Mouse (Mus musculus) layer of hippocampus, postnatal 36 days (tissue): ENCODE measurements at regions not wholly inside any gene's neighbourhood (a gene's known extent, or its start where the extent isn't known, plus 50 kb on each side); places are given as distances from the start of the nearest gene placed in this dataset.
"Not testable (repeated sequence)": the region's sequence is repeated elsewhere in the genome, so short reads cannot be mapped to it uniquely, and the experiment has no call there.

Experiments
- DNase-seq, 2 experiments: peaks; one replicate each; pipeline ENCODE4 v3.0.0; 2022

DNA sequence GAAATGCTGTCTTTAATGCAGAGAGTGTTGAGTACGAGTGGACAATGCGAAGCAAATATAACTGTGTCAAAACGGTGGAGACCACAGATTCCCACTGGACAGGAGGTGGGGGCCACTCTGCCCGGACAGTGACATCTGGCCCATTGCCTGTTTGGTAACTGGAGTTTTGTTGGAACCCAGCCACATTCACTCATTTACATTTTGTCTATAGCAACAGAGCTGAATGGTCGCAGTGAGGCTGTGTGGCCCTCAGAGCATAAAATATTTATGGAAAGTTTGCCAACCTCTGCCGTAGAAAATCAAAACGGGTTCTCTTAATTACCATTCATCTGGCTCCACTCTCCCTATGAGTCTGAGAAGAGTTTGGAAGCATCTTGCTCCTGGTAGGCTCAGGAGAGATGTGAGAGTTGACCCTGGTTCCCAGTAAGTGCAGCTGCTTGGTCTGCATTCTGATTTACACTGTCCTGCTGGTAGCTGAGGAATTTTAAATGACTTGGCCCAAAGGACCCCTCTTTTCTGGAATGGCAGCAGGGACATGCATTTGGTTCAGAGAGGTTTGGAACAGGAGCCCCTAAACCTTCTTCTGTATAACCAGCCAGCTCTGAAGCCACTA lies 187.9 kb upstream of the Pik3r1 start:
- DNase-seq = no peak

- no peak for DNase-seq
Measured at GRCm38 (mm10) chr13:101957782-101958181, 189.8 kb upstream of the Pik3r1 start.

DNA sequence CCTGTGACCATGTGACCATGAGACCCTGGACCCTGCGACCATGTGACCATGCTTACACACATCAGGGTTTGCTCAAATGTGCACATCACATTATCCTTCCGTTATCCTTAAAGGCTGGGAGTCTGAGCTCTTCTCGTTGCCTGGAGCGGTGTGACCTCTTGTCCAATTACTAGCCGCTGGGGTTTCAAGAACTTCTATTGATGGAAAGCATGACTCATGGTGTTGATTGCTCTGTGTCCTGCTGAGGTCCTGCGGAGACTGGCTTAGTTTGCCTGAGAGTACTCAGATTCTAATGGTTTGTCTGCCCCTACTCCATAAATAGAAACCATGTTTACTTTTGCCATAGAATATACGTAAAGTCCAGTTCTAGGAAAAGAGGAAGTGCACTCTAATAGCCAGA lies 197.5 kb upstream of the Pik3r1 start:
- no peak for DNase-seq

DNA sequence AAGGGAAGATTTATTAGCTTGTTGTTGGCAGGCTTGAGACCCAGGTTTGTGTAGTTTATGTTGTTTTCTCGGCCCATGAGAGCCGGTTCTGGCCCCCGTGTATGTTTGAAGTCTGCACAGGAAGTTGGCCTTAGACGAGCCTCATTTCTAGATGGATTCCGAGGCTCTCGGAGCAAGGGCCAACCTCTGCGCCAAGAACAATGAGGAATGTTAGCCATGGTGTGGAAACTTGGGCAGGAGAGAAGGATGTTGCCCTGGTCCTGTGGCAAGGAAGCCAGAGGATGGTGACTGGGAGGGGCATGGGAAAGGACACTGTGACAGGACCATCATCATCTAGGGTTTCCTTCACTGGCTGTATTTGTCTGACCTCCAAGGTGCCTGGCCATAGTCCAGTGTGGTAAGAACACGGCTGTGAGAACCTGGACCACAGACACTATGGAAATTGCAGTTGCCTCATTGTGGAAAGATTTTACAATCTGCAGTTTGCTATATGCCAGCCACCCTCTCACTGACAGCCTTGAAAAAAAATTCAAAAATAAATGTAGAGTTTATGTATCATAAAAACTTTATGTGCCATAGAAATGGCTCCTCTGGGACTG lies 198.9 kb upstream of the Pik3r1 start:
- no peak for DNase-seq

GRCm38 (mm10) chr13:101967466-101967865 lies 199.4 kb upstream of the Pik3r1 start:
- DNase-seq = no peak

- DNase-seq = no peak
Measured at GRCm38 (mm10) chr13:101976766-101977165, 208.7 kb upstream of the Pik3r1 start.

DNA sequence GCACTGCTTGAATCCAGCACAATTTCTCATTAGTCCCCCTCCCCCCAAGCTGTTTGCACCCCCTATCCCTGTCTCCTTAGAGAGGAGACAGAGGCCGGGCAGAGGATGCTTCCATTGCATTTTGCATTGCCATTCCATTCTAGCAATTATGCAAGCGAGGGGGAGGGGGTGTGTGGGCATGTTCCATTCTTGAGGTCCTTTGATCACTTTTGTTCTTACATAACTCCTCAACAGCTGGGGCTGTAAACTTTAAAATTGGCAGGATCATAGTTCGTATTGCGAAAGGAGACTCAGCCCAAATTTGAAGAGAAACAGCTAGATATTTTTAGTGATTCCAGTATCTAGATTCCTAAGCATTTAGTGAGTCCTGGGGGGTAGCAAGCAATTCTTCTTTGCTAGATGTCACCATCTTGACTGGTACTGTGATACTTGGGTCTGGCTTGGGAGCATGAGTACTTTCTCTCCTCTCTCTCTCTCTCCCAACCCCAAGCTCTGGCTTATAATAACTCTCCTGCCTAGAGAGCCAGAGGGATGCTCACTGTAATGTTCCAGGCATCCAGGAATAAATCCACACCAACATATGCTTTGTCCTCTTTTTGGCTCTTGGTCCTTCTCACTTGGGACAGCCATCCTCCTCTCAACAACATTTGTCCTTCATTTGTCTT lies 212.3 kb upstream of the Pik3r1 start:
- DNase-seq = no peak

GRCm38 (mm10) chr13:101988637-101989413 lies 220.8 kb upstream of the Pik3r1 start:
- no peak for DNase-seq

- no peak for DNase-seq
Measured at GRCm38 (mm10) chr13:101991729-101992128, 223.7 kb upstream of the Pik3r1 start.

- no peak for DNase-seq
Measured at GRCm38 (mm10) chr13:101994779-101995178, 226.8 kb upstream of the Pik3r1 start.

DNA sequence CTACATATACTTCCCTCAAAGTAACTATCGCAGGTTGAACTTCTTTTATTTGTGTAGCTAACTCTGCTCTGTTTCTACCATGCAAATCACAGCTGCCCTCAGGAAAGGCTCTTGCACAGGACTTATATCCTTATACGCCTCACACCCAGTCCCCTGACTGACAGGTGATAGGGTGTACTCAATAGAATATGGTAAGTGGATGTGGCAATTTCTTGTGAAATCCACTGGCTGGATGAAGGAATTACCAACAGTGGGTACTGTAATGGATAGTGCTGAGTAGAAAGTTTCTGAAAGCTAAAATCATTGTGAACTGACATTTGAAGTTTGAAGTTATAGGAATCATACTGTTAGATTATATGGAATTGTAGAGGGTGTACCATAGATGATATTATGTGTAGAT lies 227.5 kb upstream of the Pik3r1 start:
- DNase-seq = no peak

DNA sequence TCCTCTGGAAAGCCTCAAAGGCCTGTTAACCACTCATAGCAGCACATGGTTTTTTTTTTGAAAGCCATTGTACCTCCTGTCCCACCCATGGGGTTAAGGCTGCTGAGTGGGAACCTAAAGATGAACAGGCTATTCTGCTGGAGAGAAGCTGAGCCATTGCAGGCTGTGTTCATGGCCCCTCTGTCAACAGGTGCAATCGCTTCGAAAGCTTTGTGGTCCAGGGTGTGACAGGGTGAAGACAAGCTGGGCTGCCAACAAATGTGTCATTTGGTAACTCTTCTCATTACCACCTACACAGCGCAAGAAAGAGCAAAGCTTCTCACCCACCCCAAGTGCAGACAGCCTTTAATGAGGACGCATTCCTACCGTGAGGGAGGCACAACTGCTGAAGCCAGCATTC lies 228.1 kb upstream of the Pik3r1 start:
- DNase-seq = no peak

DNA sequence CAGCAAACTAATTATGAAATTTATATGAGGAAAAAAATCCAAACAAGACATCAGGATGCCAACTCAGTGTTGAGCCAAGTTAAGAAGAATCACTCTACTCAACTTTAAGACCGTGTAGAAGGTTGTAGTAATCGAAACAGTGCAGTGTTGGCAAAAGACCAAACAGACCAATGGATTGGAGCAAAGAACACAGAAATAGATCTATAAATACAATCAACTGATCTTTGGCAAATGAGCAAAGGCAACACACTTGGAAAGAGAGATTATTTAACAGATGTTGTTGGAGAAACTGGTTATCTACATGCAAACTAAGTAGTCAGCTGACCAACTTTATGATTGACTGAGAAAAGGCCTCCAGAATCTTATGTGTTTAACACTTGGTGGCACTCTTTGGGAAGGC lies 229.4 kb upstream of the Pik3r1 start:
- no peak for DNase-seq

DNA sequence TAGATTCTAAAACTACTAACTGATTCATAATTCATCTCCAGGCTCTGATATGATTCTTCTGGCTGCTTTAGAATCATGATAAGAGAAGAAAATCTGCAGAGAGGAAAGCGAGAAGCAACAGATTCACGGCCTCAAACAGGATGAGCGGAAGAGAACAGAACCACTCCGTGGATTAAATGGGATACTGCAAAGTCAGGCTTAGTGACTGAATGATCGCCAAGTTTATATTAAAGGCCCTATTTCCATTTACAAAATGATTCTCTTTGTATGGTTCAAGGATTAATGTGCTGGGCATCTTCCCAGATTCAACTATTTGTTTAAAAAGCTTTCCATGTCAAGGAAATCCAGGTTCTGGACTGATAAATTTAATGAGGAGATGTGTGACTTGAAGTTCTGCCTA lies 238.5 kb upstream of the Pik3r1 start:
- no peak for DNase-seq

- no peak for DNase-seq
Measured at GRCm38 (mm10) chr13:102011965-102012364, 243.9 kb upstream of the Pik3r1 start.

DNA sequence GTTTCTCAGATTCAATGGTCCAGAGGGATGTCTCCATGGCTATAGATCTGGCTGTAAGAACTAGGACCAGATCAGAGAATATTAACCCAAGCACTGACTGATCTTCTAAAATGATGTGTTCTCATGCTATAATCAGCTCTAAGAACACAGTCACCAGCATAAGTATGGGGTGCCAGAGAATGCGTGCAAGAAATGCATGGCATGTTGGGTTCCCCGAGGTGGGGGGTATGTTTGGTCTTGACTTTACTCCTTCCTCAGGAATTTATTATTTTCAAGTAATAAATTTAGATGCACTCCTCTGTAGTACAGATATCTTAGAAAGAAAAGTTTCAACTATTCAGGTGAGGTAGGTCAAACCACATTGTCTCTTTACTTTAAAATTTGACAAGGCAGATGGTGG lies 246.5 kb upstream of the Pik3r1 start:
- DNase-seq = no peak

- no peak for DNase-seq
Measured at GRCm38 (mm10) chr13:102014958-102015357, 246.9 kb upstream of the Pik3r1 start.

DNA sequence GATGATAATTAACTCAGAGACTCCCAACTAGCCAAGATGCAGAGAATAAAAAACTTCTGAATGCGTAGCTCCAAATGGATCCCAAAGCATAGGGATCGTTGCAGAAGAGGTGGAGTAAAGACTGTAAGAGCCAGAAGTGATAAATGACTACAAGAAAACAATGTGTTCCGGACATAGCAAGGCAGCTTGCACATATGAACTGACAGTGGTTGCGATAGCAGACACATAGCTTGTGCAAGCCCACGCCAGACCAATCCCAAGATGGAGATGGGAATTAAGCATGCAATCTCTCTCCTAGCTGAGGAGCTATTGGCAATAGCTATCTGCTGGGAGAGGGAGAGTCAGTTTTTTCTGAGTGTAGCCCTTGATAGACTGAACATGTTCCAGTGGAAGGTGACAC lies 248.5 kb upstream of the Pik3r1 start:
- no peak for DNase-seq

DNA sequence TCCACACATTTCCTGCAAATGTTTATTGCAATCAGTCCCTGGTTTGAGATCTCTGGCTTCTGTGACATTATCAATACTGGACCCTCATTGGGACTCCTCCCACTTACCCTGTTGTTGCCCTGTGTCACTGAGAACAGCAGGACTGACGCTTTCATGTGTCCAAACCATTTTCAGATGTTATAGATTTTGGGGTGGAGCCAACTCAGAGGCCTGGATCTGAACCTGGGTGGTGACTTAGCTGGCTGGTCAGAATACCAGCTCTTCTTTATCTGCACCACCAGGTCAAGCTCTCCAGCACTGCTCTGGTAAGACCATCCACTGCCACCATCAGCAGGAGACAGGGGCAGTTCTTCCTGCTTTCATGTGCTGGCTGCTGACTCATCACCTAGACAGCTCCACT lies 254.3 kb upstream of the Pik3r1 start:
- no peak for DNase-seq

DNA sequence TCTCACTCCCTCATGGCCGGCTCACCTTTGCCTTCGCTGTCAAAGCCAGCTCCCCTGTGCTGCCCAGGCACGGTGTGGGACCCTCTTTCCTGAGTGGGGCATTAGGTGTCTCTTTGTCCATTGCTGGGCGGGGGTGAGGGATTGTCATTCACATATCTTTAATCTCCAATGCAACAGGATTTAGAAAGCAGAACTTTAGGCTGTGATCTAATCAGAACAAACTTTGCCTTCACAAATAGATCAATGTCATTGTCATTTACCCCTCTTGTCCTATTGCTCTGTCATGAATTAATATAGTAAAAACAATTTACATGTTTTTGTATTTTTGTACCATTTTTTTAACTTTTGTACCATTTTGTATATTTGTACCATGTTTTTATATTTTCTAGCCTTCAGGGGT lies 254.7 kb upstream of the Pik3r1 start:
- no peak for DNase-seq

DNA sequence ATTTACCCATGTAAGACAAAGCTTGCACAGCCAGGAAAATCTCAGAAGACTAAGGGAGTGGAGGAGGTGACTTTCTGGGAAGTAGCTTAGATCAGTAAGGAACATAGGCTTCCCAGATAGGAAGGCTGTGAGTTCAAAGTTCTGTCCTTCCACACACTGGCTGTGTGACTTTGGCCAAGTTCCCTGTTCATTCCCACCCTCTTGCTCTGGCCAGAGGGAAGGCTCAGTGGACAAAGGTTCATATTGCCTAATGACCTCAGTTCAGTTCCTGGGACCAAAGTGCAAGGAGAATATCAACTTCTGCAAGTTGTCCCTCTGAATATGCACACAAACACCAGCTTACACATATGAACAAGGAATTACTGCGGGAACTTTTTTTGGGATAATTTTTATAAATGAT lies 255.6 kb upstream of the Pik3r1 start:
- no peak for DNase-seq

- DNase-seq = no peak
Measured at GRCm38 (mm10) chr13:102025138-102025537, 257.1 kb upstream of the Pik3r1 start.

GRCm38 (mm10) chr13:102025547-102025946 lies 257.5 kb upstream of the Pik3r1 start:
- DNase-seq = not testable (repeated sequence)

DNA sequence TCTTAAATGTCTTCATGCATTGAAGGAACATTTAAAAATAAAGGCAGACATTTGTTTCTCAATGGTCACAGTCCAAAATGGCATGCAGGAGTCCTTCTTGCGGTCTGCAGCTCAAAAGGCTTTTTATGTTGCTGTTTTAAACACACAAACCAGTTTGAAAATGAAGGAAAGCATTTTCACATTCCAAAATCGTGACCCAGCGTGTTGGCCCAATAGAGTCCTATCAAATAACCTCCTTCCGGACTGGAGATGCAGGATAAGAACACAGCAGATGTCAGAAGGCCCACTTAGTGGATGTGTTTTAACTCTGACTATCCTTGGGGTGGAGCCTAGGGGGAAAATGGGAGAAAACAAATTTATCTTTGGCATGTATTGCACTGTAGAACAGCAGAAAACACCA lies 263.4 kb upstream of the Pik3r1 start:
- DNase-seq = no peak
